Mouse (Mus musculus) bone marrow macrophage, adult 2 months (primary cell): ENCODE measurements at regions not wholly inside any gene's neighbourhood (a gene's known extent, or its start where the extent isn't known, plus 50 kb on each side); places are given as distances from the start of the nearest gene placed in this dataset.

Experiments used
- CTCF ChIP-seq: IDR thresholded peaks from 2 replicates; pipeline ENCODE4 v1.5.1; 2012; ENCODE audit warnings: low read depth, mild to moderate bottlenecking, low read length, moderate library complexity
- POLR2A ChIP-seq: IDR thresholded peaks from 2 replicates; pipeline ENCODE4 v1.6.1; 2012; ENCODE audit warnings: mild to moderate bottlenecking, low read depth, low read length, borderline replicate concordance

DNA sequence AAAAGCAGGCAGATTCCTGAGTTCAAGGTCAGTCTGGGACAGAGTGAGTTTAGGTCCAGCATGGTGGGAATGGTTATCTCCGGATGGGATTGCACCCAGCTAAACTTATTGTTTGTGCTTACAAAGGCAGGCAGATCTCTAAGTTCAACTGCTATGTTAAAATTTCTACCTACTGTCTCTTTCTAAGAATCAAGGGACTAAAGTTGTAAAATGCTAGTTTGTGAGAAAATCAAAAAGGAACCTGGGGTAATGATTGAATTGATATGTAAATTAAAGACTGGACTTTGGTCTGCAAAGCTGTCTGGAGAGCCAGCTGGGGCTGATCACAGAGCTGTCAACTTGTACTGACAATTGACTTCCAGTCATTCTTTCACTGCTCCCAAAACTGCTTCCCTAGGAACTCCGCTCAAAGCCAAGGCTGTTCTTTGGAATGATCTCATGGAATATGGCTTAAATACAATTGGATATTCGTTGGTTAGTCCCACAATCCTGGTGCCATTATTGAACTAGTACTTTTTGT, 90.7 kb upstream of the Tcerg1l start:
- no peak for TF ChIP-seq CTCF
- no peak for TF ChIP-seq POLR2A
